Mouse (Mus musculus) kidney, embryonic 14.5 days (tissue): ENCODE measurements around the gene Depdc7. TPM values are rescaled to one million over a fixed set of nuclear protein-coding genes. Genes with fewer than 3 reads are reported as not detected.

Experiments
- ATAC-seq: fragments of 200-750 bp; cut with Nextera tagmentation; 2 replicates; pipeline ENCODE4 v1.8.0; 2017; ENCODE audit warnings: moderate number of reproducible peaks, mild to moderate bottlenecking, moderate TSS enrichment, moderate library complexity; ENCODE audit not compliant: low FRiP score, low TSS enrichment
- H3K27ac ChIP-seq: fragments of 300-500 bp; sonication (generic); 2 replicates; pipeline ENCODE4 v1.5.1; 2014; ENCODE audit warnings: low read depth, mild to moderate bottlenecking, low read length, moderate library complexity, mixed read lengths
- H3K27me3 ChIP-seq: fragments of 300-500 bp; sonication (generic); 2 replicates; pipeline ENCODE4 v1.6.1; 2014; ENCODE audit warnings: mild to moderate bottlenecking, low read length; ENCODE audit not compliant: control insufficient read depth, insufficient read depth
- H3K36me3 ChIP-seq: fragments of 300-500 bp; sonication (generic); 2 replicates; pipeline ENCODE4 v1.6.1; 2014; ENCODE audit warnings: low read length, mixed read lengths; ENCODE audit not compliant: control insufficient read depth, insufficient read depth
- H3K4me1 ChIP-seq: fragments of 300-500 bp; sonication (generic); 2 replicates; pipeline ENCODE4 v1.6.1; 2014; ENCODE audit warnings: low read length, mixed read lengths; ENCODE audit not compliant: control insufficient read depth, insufficient read depth
- H3K4me2 ChIP-seq: fragments of 300-500 bp; sonication (generic); replicated peaks from 2 replicates; pipeline ENCODE4 v1.6.1; 2014; ENCODE audit warnings: low read depth, mild to moderate bottlenecking, low read length
- H3K4me3 ChIP-seq: fragments of 300-500 bp; sonication (generic); 2 replicates; pipeline ENCODE4 v1.5.1; 2014; ENCODE audit warnings: mild to moderate bottlenecking, low read length
- H3K9ac ChIP-seq: fragments of 300-500 bp; sonication (generic); 2 replicates; pipeline ENCODE4 v1.6.1; 2014; ENCODE audit warnings: low read depth, mild to moderate bottlenecking, low read length, moderate library complexity
- H3K9me3 ChIP-seq: fragments of 300-500 bp; sonication (generic); 2 replicates; pipeline ENCODE4 v1.6.1; 2016; ENCODE audit warnings: low read length; ENCODE audit not compliant: control insufficient read depth
- WGBS: fragments of 180-500 bp; shearing (Covaris S2); extraction: QIAGEN DNeasy Blood & Tissue Kit; methylation state at CpG from one replicate; pipeline ENCODE4 v1.1.7; 2014; 5-methylcytosine and 5-hydroxymethylcytosine counted together
- polyA plus RNA-seq: library from polyadenylated mRNA; unstranded; fragments of >200 nt; fragmentation: Nextera tagmentation; extraction: Ambion mirVana; gene quantifications from 2 replicates; pipeline ENCODE4 v1.2.1, GENCODE M21; 2014

The Depdc7 gene
- polyA plus RNA-seq, 1 experiment from 2014 or later, result 20.7 TPM

DNA sequence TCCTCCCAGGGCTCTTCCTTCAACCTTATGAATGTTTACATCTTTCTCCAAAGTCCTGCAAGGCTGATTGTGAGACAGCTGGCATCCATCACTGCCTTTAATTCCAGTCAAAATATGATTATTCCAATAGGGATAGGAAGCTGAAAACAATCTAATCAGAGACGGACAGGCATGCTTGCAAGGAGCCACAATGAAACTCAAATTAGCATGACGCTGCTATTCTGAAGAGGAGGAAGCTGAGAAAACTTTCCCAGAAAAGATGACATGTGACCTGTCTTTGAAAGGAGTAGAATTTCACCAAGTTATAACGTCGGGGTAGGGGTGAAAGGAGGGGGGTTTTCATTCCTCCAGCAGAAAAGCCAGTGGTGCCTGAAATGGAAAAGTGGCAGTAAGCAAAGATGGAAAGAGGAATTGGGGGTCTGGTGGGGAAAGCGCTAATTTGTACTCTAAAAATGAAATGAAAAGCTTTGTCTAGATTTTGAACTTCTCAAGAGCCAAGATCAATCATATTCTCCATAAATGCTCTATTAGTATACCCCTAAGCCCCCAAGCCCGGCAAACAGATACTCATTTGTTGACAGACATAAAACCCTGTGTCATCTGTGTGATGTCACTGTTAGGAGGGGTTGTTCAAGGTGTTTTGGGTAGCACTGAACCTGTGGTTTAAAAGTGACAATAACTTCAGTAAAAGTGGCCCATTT, 31.9 kb downstream of the Depdc7 start:
- H3K36me3 ChIP-seq, result no peaks in the 10 kb centered on the region
- H3K27me3 ChIP-seq, result no peaks in the 10 kb centered on the region
- 23% methylated on average over 6 of the region's 6 CpGs for WGBS
- no peaks in the 10 kb centered on the region for H3K9me3 ChIP-seq
- H3K27ac ChIP-seq, result no peak overlapping the region
- peaks cover 10% of the 10 kb centered on the region for H3K4me1 ChIP-seq
- no peak overlapping the region; the same call in 1 of the 2 replicates for H3K9ac ChIP-seq
- H3K4me3 ChIP-seq, result peak overlapping the region; percentile 92
- no peak for ATAC-seq
- H3K4me2 ChIP-seq, result peak overlapping the region; percentile 71

DNA sequence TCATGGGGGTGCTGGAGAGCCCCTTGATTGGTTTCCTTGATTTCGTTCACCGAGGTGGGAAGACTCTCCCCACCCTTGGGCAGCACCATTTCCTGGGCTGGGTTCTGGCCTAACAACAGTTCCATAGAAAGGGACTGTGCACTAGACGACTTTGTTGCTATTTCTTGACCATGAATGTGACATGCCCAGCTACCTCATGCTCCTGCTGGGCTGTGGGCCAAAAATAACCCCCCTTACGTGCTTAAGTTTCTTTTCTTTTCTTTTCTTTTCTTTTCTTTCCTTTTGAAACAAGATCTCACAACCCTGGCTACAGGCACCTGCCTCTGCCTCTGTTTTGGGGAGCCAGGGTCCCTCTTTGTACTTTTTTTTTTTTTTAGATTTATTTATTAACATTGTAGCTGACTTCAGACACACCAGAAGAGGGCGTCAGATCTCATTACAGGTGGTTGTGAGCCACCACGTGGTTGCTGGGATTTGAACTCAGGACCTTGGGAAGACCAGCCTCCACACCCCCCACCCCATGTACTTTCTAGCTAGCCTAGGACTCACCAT, 32.8 kb downstream of the Depdc7 start:
- H3K4me2 ChIP-seq, result no peak overlapping the region
- 60% methylated on average over 6 of the region's 6 CpGs for WGBS
- peaks cover 10% of the 10 kb centered on the region for H3K4me1 ChIP-seq
- no peaks in the 10 kb centered on the region for H3K36me3 ChIP-seq
- no peak overlapping the region for H3K27ac ChIP-seq
- H3K4me3 ChIP-seq, result no peak overlapping the region
- ATAC-seq, result no peak
- no peak overlapping the region for H3K9ac ChIP-seq
- H3K9me3 ChIP-seq, result no peaks in the 10 kb centered on the region
- no peaks in the 10 kb centered on the region for H3K27me3 ChIP-seq

DNA sequence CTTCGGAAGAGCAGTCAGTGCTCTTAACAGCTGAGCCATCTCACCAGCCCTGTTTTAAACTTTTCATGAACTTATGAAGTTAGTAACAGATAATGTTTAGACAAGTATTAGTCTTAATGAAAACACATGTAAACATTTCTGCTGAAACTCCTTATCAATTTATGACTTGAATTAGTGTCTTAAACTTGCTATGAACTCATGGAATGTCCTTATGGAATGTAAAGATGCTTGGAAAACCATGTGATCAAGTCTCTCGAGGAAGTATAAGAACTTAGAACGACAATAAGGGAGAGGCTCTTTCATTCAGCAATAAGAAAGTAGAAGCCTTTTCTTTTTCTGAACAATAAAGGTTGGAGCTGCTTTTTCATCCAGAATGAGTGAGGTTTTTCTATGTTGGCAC, 38.3 kb downstream of the Depdc7 start:
- WGBS, result 74% methylated on average over 3 of the region's 3 CpGs
- H3K4me1 ChIP-seq, result no peaks in the 10 kb centered on the region
- H3K9me3 ChIP-seq, result no peaks in the 10 kb centered on the region
- no peak overlapping the region for H3K4me2 ChIP-seq
- no peaks in the 10 kb centered on the region for H3K36me3 ChIP-seq
- no peak for ATAC-seq
- no peaks in the 10 kb centered on the region for H3K27me3 ChIP-seq
- H3K27ac ChIP-seq, result no peak overlapping the region
- no peak overlapping the region for H3K9ac ChIP-seq
- H3K4me3 ChIP-seq, result no peak overlapping the region

DNA sequence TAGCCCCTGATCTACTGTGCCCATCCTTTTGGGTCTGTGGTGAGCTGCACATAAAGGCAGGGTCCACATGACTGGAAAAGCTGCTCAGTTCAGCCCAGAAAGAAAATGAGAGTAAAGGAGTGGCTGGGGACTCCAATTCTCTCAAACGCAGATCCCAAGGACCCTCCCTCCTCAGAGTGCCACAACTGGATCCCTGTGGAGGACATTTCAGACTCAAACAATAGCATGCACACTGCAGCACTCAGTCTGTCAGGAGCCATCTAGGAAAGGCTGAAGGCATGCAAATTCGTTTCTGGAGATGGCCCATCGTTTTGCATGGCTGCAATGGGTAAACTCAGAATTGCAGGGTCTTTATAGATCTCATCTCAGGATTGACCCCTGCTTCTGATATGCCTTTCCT, 39.5 kb downstream of the Depdc7 start:
- Histone ChIP-seq H3K27me3 (no peaks in the 10 kb centered on the region), H3K4me1 (no peaks in the 10 kb centered on the region), H3K9ac (no peak overlapping the region), H3K4me2 (no peak overlapping the region), H3K27ac (no peak overlapping the region), H3K36me3 (no peaks in the 10 kb centered on the region), H3K4me3 (no peak overlapping the region), H3K9me3 (no peaks in the 10 kb centered on the region)
- no peak for ATAC-seq
- 83% methylated on average over 3 of the region's 3 CpGs for WGBS

DNA sequence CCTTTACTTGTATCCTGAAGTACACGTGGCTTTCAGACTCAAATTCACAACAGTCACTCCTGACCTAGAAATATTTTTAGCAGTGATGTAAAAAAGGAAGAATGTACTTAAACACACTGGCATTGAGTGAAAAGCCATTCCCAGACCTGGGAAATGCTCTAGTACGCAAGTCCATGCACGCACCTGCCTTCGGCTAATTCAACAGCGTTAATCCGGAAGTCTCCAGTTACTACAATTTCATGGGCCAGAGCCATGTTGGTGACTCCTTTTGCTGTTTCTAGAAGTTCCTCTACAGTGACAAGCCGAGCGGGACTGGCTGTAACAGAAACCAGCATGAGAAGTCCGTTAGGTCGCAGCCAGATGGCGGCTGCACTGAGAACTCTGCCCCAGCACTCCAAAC, 43.0 kb downstream of the Depdc7 start:
- Histone ChIP-seq H3K27ac (no peak overlapping the region), H3K4me1 (no peaks in the 10 kb centered on the region), H3K4me3 (no peak overlapping the region), H3K9ac (no peak overlapping the region), H3K27me3 (no peaks in the 10 kb centered on the region), H3K9me3 (no peaks in the 10 kb centered on the region), H3K36me3 (no peaks in the 10 kb centered on the region), H3K4me2 (no peak overlapping the region)
- 79% methylated on average over 11 of the region's 11 CpGs for WGBS
- no peak for ATAC-seq

DNA sequence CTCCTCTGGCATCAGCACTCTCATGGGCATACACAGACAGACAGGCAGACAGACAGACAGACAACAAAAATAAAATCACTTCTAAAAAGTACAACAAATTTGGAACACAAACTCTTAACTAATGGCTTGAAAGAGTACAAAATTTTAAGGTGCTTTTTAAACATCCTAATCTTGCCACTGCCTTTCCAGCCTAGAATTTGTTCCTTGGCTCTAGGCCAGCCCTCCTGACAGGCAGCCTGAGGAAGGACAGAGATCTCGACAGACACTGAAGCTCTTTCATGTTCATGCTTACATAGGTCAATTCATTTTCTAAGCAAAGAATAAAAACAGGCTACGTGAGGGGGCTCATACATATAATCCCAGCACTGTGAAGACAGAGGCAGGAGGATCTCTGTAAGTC, 50.1 kb downstream of the Depdc7 start:
- Histone ChIP-seq H3K27ac (no peak overlapping the region), H3K4me1 (no peaks in the 10 kb centered on the region), H3K4me2 (no peak overlapping the region), H3K27me3 (no peaks in the 10 kb centered on the region), H3K4me3 (no peak overlapping the region), H3K36me3 (no peaks in the 10 kb centered on the region), H3K9me3 (no peaks in the 10 kb centered on the region), H3K9ac (no peak overlapping the region)
- WGBS, result 77% methylated on average over 2 of the region's 2 CpGs
- ATAC-seq, result no peak

DNA sequence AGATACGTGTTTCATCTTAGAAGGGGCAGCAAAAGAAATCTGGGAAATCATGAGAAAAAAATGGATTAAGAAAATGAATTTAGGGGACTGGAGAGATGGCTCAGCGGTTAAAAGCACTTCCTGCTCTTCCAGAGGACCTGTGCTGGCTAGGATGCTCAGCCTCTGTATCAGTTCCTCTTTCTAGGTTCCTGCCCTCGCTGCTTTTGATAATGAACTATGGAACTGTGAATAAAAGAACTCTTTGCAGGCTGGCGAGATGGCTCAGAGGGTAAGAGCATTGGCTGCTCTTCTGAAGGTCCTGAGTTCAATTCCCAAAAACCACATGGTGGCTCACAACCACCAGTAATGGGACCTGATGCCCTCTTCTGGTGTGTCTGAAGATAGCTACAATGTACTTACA, 52.0 kb downstream of the Depdc7 start:
- ATAC-seq, result no peak
- H3K9me3 ChIP-seq, result no peaks in the 10 kb centered on the region
- H3K4me3 ChIP-seq, result no peak overlapping the region
- 83% methylated on average over 4 of the region's 4 CpGs for WGBS
- no peak overlapping the region for H3K4me2 ChIP-seq
- H3K27me3 ChIP-seq, result no peaks in the 10 kb centered on the region
- H3K36me3 ChIP-seq, result no peaks in the 10 kb centered on the region
- H3K9ac ChIP-seq, result no peak overlapping the region
- H3K27ac ChIP-seq, result no peak overlapping the region
- no peaks in the 10 kb centered on the region for H3K4me1 ChIP-seq

DNA sequence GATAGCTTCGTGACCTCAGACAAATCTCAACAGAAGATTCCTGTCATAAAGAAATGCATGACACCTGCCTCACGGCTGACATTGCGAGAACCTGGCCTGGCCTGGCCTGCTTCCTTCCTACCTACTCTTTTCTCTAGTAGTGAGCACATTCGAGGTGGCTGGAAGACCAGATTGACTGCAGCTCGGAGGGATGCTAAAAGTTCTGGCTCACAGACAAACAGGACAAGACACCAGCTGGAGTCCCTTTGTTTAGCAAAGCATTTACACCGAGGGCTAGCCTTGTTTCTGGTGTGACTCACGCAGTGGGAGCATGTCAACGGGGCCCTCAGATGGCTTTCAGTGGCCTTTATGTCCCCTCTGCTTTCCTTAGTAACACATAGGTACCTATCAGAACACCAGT, 54.0 kb downstream of the Depdc7 start:
- Histone ChIP-seq H3K36me3 (no peaks in the 10 kb centered on the region), H3K4me3 (no peak overlapping the region), H3K4me1 (no peaks in the 10 kb centered on the region), H3K27me3 (no peaks in the 10 kb centered on the region), H3K4me2 (no peak overlapping the region), H3K9me3 (no peaks in the 10 kb centered on the region), H3K27ac (no peak overlapping the region), H3K9ac (no peak overlapping the region)
- WGBS, result 82% methylated on average over 8 of the region's 8 CpGs
- no peak for ATAC-seq

DNA sequence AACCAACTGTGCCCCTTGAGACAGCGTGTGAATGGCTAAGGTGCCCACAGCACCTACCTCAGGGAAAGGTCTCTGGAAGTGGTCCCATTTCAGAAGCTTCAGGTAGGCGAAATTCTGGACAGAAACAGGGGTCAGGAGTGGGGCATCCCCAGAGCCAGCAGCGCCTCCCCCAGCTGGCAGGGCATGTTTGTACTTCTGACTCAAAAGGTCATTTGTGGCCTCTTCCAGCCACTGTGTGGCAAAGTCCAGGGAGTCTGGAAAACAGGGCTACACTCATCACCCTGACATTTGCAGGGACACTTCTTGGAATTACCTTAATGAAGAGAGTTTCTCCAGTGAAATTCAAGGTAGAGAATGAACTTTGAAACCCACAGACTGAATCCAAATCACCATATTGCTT, 54.4 kb downstream of the Depdc7 start:
- no peak overlapping the region for H3K9ac ChIP-seq
- ATAC-seq, result no peak
- no peak overlapping the region for H3K4me2 ChIP-seq
- no peak overlapping the region for H3K4me3 ChIP-seq
- WGBS, result 64% methylated on average over 3 of the region's 3 CpGs
- H3K36me3 ChIP-seq, result peaks cover 4% of the 10 kb centered on the region; the same call in 1 of the 2 replicates
- no peaks in the 10 kb centered on the region for H3K4me1 ChIP-seq
- no peaks in the 10 kb centered on the region for H3K27me3 ChIP-seq
- no peak overlapping the region for H3K27ac ChIP-seq
- no peaks in the 10 kb centered on the region for H3K9me3 ChIP-seq
